ENCODE assay signal across 8 mouse cellular contexts in genomic region chr7:34675831-34676514, GRCm38 (mm10). TPM values are rescaled to one million over a fixed set of nuclear protein-coding genes. Genes with fewer than 3 reads are reported as not detected.
DNase-seq lines count a peak whose midpoint lies in the region; ATAC-seq and TF ChIP-seq lines count a peak whose summit lies in the region.

No protein-coding gene starts in this region.

- no peaks in the 10 kb centered on the region for H3K36me3 ChIP-seq in ES-Bruce4 (ENCODE audit: control insufficient read depth, insufficient read depth, low read length, poor library complexity, severe bottlenecking)
- H3K36me3 ChIP-seq in forebrain, embryonic 15.5 days = no peaks in the 10 kb centered on the region
- no peaks in the 10 kb centered on the region for H3K36me3 ChIP-seq in liver, embryonic 12.5 days
- no peaks in the 10 kb centered on the region for H3K36me3 ChIP-seq in neural tube, embryonic 13.5 days

- H3K4me3 ChIP-seq in ES-Bruce4 (ENCODE audit: low read depth, low read length) = peak overlapping the region; percentile 48
- H3K4me3 ChIP-seq in forebrain, embryonic 15.5 days = peak overlapping the region; percentile 39
- H3K4me3 ChIP-seq in liver, embryonic 12.5 days = no peak overlapping the region
- peak overlapping the region; percentile 31 for H3K4me3 ChIP-seq in neural tube, embryonic 13.5 days

- H3K4me2 ChIP-seq in forebrain, embryonic 15.5 days (replicated peaks) = peak overlapping the region; percentile 58
- H3K4me2 ChIP-seq in liver, embryonic 12.5 days = no peak overlapping the region
- peak overlapping the region; percentile 53 for H3K4me2 ChIP-seq in neural tube, embryonic 13.5 days

- H3K4me1 ChIP-seq in ES-Bruce4 (ENCODE audit: control insufficient read depth, insufficient read depth, low read length) = peaks cover 4% of the 10 kb centered on the region
- peaks cover 18% of the 10 kb centered on the region for H3K4me1 ChIP-seq in forebrain, embryonic 15.5 days
- H3K4me1 ChIP-seq in liver, embryonic 12.5 days = no peaks in the 10 kb centered on the region
- peaks cover 21% of the 10 kb centered on the region for H3K4me1 ChIP-seq in neural tube, embryonic 13.5 days (replicated peaks)

- H3K27ac ChIP-seq in ES-Bruce4 (ENCODE audit: insufficient read depth, low read length) = no peak overlapping the region
- H3K27ac ChIP-seq in forebrain, embryonic 15.5 days (replicated peaks) = no peak overlapping the region
- H3K27ac ChIP-seq in liver, embryonic 12.5 days = no peak overlapping the region
- H3K27ac ChIP-seq in neural tube, embryonic 13.5 days (replicated peaks) = no peak overlapping the region

- WGBS in forebrain, embryonic 15.5 days = 4% methylated on average over 33 of the region's 33 CpGs
- 11% methylated on average over 33 of the region's 33 CpGs for WGBS in liver, embryonic 12.5 days (ENCODE audit: insufficient replicate concordance)
- WGBS in neural tube, embryonic 13.5 days = 7% methylated on average over 33 of the region's 33 CpGs

- peak; percentile 80 for TF ChIP-seq CTCF in ES-Bruce4 (IDR thresholded peaks at IDR 0.05; ENCODE audit: low read depth, low read length)

- no peaks in the 10 kb centered on the region for H3K27me3 ChIP-seq in ES-Bruce4 (ENCODE audit: control insufficient read depth, insufficient read depth, low read length, poor library complexity, severe bottlenecking)
- H3K27me3 ChIP-seq in forebrain, embryonic 15.5 days = peaks cover 32% of the 10 kb centered on the region
- H3K27me3 ChIP-seq in liver, embryonic 12.5 days (replicated peaks) = peaks cover 46% of the 10 kb centered on the region
- H3K27me3 ChIP-seq in neural tube, embryonic 13.5 days = peaks cover 35% of the 10 kb centered on the region

- DNase-seq in heart, postnatal 10 days = peak; percentile 87 to 90
- DNase-seq in kidney, postnatal 25 days = peak; percentile 81 to 87
- DNase-seq in thymus, postnatal 0 days (ENCODE audit: low spot score) = peak; percentile 56

- TF ChIP-seq POLR2A in ES-Bruce4 (IDR thresholded peaks at IDR 0.05; ENCODE audit: insufficient read depth, low read length) = no peak

- no peaks in the 10 kb centered on the region for H3K9me3 ChIP-seq in ES-Bruce4 (replicated peaks; ENCODE audit: control insufficient read depth, insufficient read depth, low read length, poor library complexity, severe bottlenecking)
- H3K9me3 ChIP-seq in forebrain, embryonic 15.5 days = no peaks in the 10 kb centered on the region
- no peaks in the 10 kb centered on the region for H3K9me3 ChIP-seq in liver, embryonic 12.5 days (replicated peaks)
- no peaks in the 10 kb centered on the region for H3K9me3 ChIP-seq in neural tube, embryonic 13.5 days

- no peak overlapping the region for H3K9ac ChIP-seq in ES-Bruce4 (ENCODE audit: low read depth, poor library complexity, severe bottlenecking)
- H3K9ac ChIP-seq in forebrain, embryonic 15.5 days (replicated peaks) = peak overlapping the region; percentile 36; the same call in 1 of the 2 replicates
- no peak overlapping the region for H3K9ac ChIP-seq in liver, embryonic 12.5 days
- peak overlapping the region; percentile 49 for H3K9ac ChIP-seq in neural tube, embryonic 13.5 days

- ATAC-seq in cerebellum, adult (ENCODE audit: insufficient number of reproducible peaks, low FRiP score, low TSS enrichment) = peak; percentile 57; the same call in 1 of the 2 replicates
- peak; percentile 35 for ATAC-seq in forebrain, embryonic 15.5 days (replicated peaks)
- 0 out of 2 replicates have a peak, but pooled peaks have one; percentile 25 for ATAC-seq in liver, embryonic 12.5 days
- ATAC-seq in neural tube, embryonic 13.5 days (ENCODE audit: low read depth) = peak; percentile 62

- intact Hi-C loops in heart, postnatal 10 days (cut with DNase I) = loop anchor here (1.0 to 5.0 kb wide), 4 partner anchors 43 to 495 kb away; no protein-coding TSS in a partner anchor

- no peak for TF ChIP-seq EP300 in ES-Bruce4 (IDR thresholded peaks at IDR 0.05; ENCODE audit: insufficient read depth, low read depth, low read length)

RNA-seq across cellular contexts. Expression of gene Kctd15, which starts 19.4 kb away (rescaled TPM):
- 23.9 and 33.7 TPM in 2 replicates for polyA plus RNA-seq in ES-Bruce4 (2011; ENCODE audit: insufficient read depth, insufficient read length, low read depth, missing spikeins)
- 27.7 and 29.0 TPM in 2 replicates for polyA plus RNA-seq in forebrain, embryonic 15.5 days (2015; fragmentation: Nextera tagmentation; extraction: Ambion mirVana)
- 1 to 10 TPM; 4.2 to 5.8 TPM for total RNA-seq in heart, postnatal 10 days (2021)
- 2.2 and 2.7 TPM in 2 replicates for polyA plus RNA-seq in liver, embryonic 12.5 days (2016; fragmentation: Nextera tagmentation; extraction: Ambion mirVana)
- polyA plus RNA-seq in neural tube, embryonic 13.5 days (2015; fragmentation: Nextera tagmentation; extraction: Ambion mirVana) = 38.3 and 39.6 TPM in 2 replicates
- polyA plus RNA-seq in thymus, postnatal 0 days (2015; fragmentation: Nextera tagmentation; extraction: Ambion mirVana) = 5.7 and 8.0 TPM in 2 replicates

Comparison
In these comparisons a context has a peak if more than half of its experiments do, and no peak if none do; other contexts are left out.
1. H3K9ac ChIP-seq: peak in forebrain, embryonic 15.5 days (single experiment) and neural tube, embryonic 13.5 days (single experiment); none in ES-Bruce4 (single experiment) and liver, embryonic 12.5 days (single experiment).
2. Peak in every context shown above with its lines, with median percentiles within 50 percentile points of each other: ATAC-seq and DNase-seq.